Mouse (Mus musculus) heart, postnatal 14 days (tissue): ENCODE results near the gene Lrch3. TPM values are rescaled to one million over a fixed set of nuclear protein-coding genes. Genes with fewer than 3 reads are reported as not detected.
A peak's percentile ranks its signal among the peaks of the same experiment; 100 is the strongest.
"Not testable (repeated sequence)": the region's sequence is repeated elsewhere in the genome, so short reads cannot be mapped to it uniquely, and the experiment has no call there.

Experiments used
- DNase-seq, 2 experiments: peaks; one replicate each; pipeline ENCODE4 v3.0.0; 2021 to 2022
- intact Hi-C: fragments of 180-260 bp; cut with DNase I; formaldehyde crosslinking; loops from one replicate; pipeline ENCODE4 v1.15.1; 2025
- long read RNA-seq, 2 experiments: library from polyadenylated mRNA; stranded (forward); transcript quantifications; one replicate each; pipeline ENCODE4 v2.0.0; 2021
- total RNA-seq, 2 experiments: library from RNA; stranded (reverse); gene quantifications; 2 replicates each; pipeline ENCODE4 v1.2.3; 2021

Lrch3 gene
- total RNA-seq, result 10 to 100 TPM; 28.2 to 29.2 TPM
- long read RNA-seq, experiment 1, full-length matches to known transcripts, result 10 of 21 reads
- long read RNA-seq, experiment 1, partial matches to known transcripts, result 1 of 21 reads
- long read RNA-seq, experiment 1, other reads (novel, unspliced or antisense), result 10 of 21 reads
- long read RNA-seq, experiment 2, full-length matches to known transcripts, result 8 of 15 reads
- long read RNA-seq, experiment 2, partial matches to known transcripts, result 0 of 15 reads
- long read RNA-seq, experiment 2, other reads (novel, unspliced or antisense), result 7 of 15 reads

- intact Hi-C loops, result no loop called here
- DNase-seq, result peak; percentile 97 to 98
Observed at GRCm38 (mm10) chr16:32913937-32914881, at the start of gene Lrch3. TSS of gene Lrch3 (plus strand) at chr16:32914100.

DNA sequence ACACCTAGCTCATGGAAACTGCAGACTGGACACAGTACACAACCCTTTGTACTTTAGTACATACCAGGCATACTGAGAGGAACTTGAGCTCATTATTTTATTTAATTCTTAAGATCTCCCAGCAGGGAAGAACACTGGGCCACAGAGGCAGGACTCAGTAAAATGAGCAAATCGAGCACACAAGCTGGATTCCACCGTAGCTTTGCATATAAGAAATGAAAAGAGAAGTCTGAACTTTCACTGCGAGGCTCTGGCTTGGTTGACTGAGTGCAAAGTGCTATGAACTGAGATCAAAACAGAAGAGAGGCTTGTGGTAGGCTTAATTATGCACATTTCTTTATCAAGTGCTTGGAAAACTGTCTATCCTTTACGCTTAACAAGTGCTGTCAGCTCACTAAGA lies 48.5 kb upstream of the Lrch3 start:
- intact Hi-C loops, result no loop called here

DNA sequence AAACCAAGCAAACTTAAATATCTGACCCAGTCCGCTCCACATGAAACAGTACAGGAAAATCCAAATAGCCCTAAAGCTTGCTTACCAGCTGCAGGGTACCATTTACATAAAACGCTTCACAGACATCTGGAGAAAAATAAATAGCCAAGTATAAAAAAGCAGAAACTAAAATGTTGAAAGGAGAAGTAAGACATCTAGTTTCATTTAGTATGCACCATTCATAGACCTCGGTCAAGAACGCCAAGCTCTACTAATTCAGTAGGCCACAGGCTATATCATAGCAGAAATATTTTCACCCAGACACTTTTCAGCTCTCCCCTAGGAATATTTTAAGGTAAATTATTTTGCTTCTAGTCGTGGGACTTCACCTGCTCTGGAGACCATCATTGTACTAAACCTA lies 47.2 kb upstream of the Lrch3 start:
- no peak for DNase-seq
- intact Hi-C loops, result no loop called here

More for the DNA sequence above, 48.5 kb upstream of the Lrch3 start:
- no peak for DNase-seq

GRCm38 (mm10) chr16:32867919-32868552 lies 45.9 kb upstream of the Lrch3 start:
- intact Hi-C loops, result no loop called here
- peak; percentile 85 to 91 for DNase-seq

- intact Hi-C loops, result no loop called here
- DNase-seq, result no peak
Observed at GRCm38 (mm10) chr16:32870231-32870630, 43.7 kb upstream of the Lrch3 start.

GRCm38 (mm10) chr16:32873366-32873765 lies 40.5 kb upstream of the Lrch3 start:
- intact Hi-C loops, result no loop called here
- DNase-seq, result no peak

- intact Hi-C loops, result loop anchor here (5.0 kb wide), 1 partner anchor 63 kb away; the partner anchor contains the start of gene Smbd1
- not testable (repeated sequence) for DNase-seq
Observed at GRCm38 (mm10) chr16:32875281-32875680, 38.6 kb upstream of the Lrch3 start.

GRCm38 (mm10) chr16:32875847-32876246 lies 38.1 kb upstream of the Lrch3 start:
- DNase-seq, result no peak
- intact Hi-C loops, result loop anchor here (5.0 kb wide), 1 partner anchor 64 kb away; the partner anchor contains the start of gene Smbd1

- DNase-seq, result no peak
- intact Hi-C loops, result loop anchor here (5.0 kb wide), 1 partner anchor 65 kb away; the partner anchor contains the start of gene Smbd1
Observed at GRCm38 (mm10) chr16:32876831-32877230, 37.1 kb upstream of the Lrch3 start.

GRCm38 (mm10) chr16:32877343-32878156 lies 36.4 kb upstream of the Lrch3 start, which contains the start of the genes Fyttd1 and Rubcn:
TSS of gene Fyttd1 (plus strand) at chr16:32877500.
TSS of gene Rubcn (minus strand) at chr16:32877766.
- DNase-seq, result peak; percentile 97
- intact Hi-C loops, result loop anchor here (2.0 to 5.0 kb wide), 2 partner anchors 23 to 65 kb away; partner anchors contain the start of gene Smbd1

- peak; percentile 26 to 47 for DNase-seq
- intact Hi-C loops, result loop anchor here (2.0 to 5.0 kb wide), 2 partner anchors 23 to 66 kb away; partner anchors contain the start of gene Smbd1
Observed at GRCm38 (mm10) chr16:32878157-32878598, 35.7 kb upstream of the Lrch3 start.

DNA sequence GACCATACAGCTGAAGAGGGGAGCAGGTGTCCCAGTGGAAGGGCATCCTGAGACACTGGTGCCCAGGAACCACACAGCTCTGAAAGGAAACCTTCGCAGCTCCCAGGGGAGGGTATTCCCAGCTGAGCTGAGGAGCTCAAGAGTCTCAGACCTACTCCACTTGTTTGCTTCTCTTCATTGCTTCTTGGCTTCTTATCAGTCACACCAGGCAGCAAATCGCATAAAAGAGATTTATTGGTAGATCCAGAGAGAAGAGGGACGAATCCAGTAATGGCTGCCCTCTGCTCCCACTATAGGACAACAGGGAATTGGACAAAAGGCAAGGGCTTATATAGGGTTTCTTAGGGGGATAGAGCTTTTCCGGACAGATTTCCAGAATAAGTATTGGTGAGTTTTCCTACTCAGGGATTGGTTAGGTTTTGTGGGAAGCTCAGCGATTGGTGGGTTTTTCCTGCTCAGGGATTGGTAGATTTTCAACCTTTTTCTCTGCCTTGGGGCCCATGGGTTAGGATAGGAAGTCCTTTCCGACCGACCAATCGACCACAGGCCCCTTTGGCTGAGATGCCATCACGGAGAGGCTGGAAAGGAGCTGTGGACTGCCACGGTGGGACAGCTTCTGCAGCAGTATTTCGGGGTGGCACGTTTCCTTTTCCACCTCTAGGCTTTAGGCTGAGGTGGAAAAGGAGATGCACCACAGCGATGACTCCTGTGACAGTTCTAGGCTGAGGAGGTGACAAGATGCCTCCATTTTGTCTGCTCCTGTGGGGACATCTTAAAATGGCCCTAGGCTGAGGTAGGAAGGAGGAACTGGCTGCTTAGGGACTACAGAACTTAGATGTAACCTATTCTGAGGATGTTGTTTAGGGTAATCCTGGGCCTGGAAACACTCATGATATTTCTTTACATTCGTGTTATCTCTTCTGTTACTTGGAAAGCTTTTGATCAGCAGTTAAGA lies 34.7 kb upstream of the Lrch3 start:
- no peak for DNase-seq
- intact Hi-C loops, result loop anchor here (2.0 to 5.0 kb wide), 2 partner anchors 24 to 67 kb away; partner anchors contain the start of gene Smbd1

- intact Hi-C loops, result loop anchor here (10.0 kb wide), 1 partner anchor 177 kb away; no protein-coding TSS in a partner anchor
- DNase-seq, result no peak
Observed at GRCm38 (mm10) chr16:32881538-32881937, 32.4 kb upstream of the Lrch3 start.

DNA sequence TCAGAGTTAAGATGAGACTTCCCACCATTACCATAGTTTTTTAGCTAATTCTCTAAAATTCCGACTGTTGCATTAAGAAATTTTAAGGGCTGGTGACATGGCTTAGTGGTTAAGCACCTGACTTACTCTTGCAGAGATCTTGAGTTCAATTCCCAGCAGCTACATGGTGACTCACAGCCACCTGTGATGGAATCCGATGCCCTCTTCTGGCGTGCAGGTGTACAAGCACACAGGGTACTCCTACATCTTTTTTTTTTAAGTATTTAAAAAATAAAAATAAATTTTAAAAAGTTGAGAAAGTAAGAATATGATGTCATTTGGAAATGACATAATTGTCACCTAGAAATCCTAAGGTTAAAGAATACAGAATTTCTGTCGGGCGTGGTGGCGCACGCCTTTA lies 25.9 kb upstream of the Lrch3 start:
- intact Hi-C loops, result loop anchor here (5.0 to 10.0 kb wide), 2 partner anchors 71 to 183 kb away; no protein-coding TSS in a partner anchor
- DNase-seq, result no peak

GRCm38 (mm10) chr16:32889881-32890280 lies 24.0 kb upstream of the Lrch3 start:
- intact Hi-C loops, result loop anchor here (5.0 to 10.0 kb wide), 2 partner anchors 73 to 185 kb away; no protein-coding TSS in a partner anchor
- no peak for DNase-seq

DNA sequence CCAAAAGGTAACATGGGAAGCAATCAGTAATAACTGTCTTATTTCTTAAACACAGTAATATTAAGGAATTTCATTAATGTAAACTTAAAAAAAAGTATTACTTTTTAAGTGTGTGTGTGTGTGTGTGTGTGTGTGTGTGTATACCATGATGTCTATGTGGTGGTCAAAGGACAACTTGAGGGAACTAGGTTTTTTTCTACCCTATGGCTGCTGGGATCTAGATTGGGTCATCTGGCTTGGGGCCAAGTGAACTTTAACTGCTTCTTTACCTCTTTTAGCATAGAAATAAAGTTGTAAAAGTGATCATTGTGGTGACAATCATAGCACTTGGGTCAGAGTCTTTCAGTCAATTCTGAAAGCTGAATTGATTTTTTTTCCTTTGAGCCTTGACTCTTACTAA lies 17.8 kb upstream of the Lrch3 start:
- intact Hi-C loops, result no loop called here
- DNase-seq, result no peak

- intact Hi-C loops, result no loop called here
- no peak for DNase-seq
Observed at GRCm38 (mm10) chr16:32901360-32902050, 12.4 kb upstream of the Lrch3 start.
